Mouse (Mus musculus): Measurements from ENCODE around the gene Pgm2. TPM values are rescaled to one million over a fixed set of nuclear protein-coding genes. Genes with fewer than 3 reads are reported as not detected.

Pgm2 gene
- polyA plus RNA-seq, 1 experiment = 13.0 TPM

GRCm38 (mm10) chr5:64085405-64085804, 7.3 kb upstream of the Pgm2 start:
- Histone ChIP-seq H3K4me3 (no peak overlapping the region), H3ac (ENCODE audit: control insufficient read depth, insufficient read length) (no peak overlapping the region), H3K79me2 (ENCODE audit: control insufficient read depth, insufficient read depth) (no peaks in the 10 kb centered on the region), H3K4me2 (ENCODE audit: low read depth) (no peak overlapping the region), H3K36me3 (ENCODE audit: control insufficient read depth, insufficient read depth) (no peaks in the 10 kb centered on the region), H3K27me3 (ENCODE audit: control insufficient read depth, insufficient read depth, insufficient read length) (no peaks in the 10 kb centered on the region)
- TF ChIP-seq REST (IDR thresholded peaks at IDR 0.05; ENCODE audit: insufficient read depth, insufficient read length) = no peak
- no peak for TF ChIP-seq POLR2AphosphoS2 (IDR thresholded peaks at IDR 0.05; ENCODE audit: insufficient read length, low read depth)
- no peak for TF ChIP-seq SRF (IDR thresholded peaks at IDR 0.05; ENCODE audit: control insufficient read depth, insufficient read length, low read depth)
- TF ChIP-seq CEBPB (IDR thresholded peaks at IDR 0.05; ENCODE audit: insufficient read depth, poor library complexity, severe bottlenecking) = no peak
- TF ChIP-seq MYOG (IDR thresholded peaks at IDR 0.05; ENCODE audit: control insufficient read depth in 1 of 3, insufficient read depth in 1 of 3, insufficient read length in 2 of 3, low read depth in 2 of 3) = no peak
- TF ChIP-seq USF1 (IDR thresholded peaks at IDR 0.05; ENCODE audit: low read depth) = no peak
- no peak for TF ChIP-seq MYOD1 (IDR thresholded peaks at IDR 0.05; ENCODE audit: control insufficient read depth in 1 of 3, insufficient read length in 2 of 3, low read depth in 2 of 3)
- no peak for TF ChIP-seq POLR2A (IDR thresholded peaks at IDR 0.05; ENCODE audit: insufficient read length, low read depth)
- TF ChIP-seq MAX (IDR thresholded peaks at IDR 0.05; ENCODE audit: low read depth) = no peak
- TF ChIP-seq TCF12 (IDR thresholded peaks at IDR 0.05; ENCODE audit: insufficient read depth, poor library complexity, severe bottlenecking) = no peak
- TF ChIP-seq E2F4 (IDR thresholded peaks at IDR 0.05; ENCODE audit: insufficient read depth) = no peak
- TF ChIP-seq TCF3 (IDR thresholded peaks at IDR 0.05; ENCODE audit: insufficient read length, low read depth) = no peak

- Histone ChIP-seq H3K27me3 (ENCODE audit: control insufficient read depth, insufficient read depth, insufficient read length) (no peaks in the 10 kb centered on the region), H3K4me2 (ENCODE audit: low read depth) (no peak overlapping the region), H3ac (ENCODE audit: control insufficient read depth, insufficient read length) (no peak overlapping the region), H3K36me3 (ENCODE audit: control insufficient read depth, insufficient read depth) (no peaks in the 10 kb centered on the region), H3K4me3 (no peak overlapping the region), H3K79me2 (ENCODE audit: control insufficient read depth, insufficient read depth) (peaks cover 6% of the 10 kb centered on the region)
- TF ChIP-seq POLR2AphosphoS2 (IDR thresholded peaks at IDR 0.05; ENCODE audit: insufficient read length, low read depth) (no peak), TCF3 (IDR thresholded peaks at IDR 0.05; ENCODE audit: insufficient read length, low read depth) (no peak), MYOD1 (IDR thresholded peaks at IDR 0.05; ENCODE audit: control insufficient read depth in 1 of 3, insufficient read length in 2 of 3, low read depth in 2 of 3) (no peak), POLR2A (IDR thresholded peaks at IDR 0.05; ENCODE audit: insufficient read length, low read depth) (no peak), SRF (IDR thresholded peaks at IDR 0.05; ENCODE audit: control insufficient read depth, insufficient read length, low read depth) (no peak), REST (IDR thresholded peaks at IDR 0.05; ENCODE audit: insufficient read depth, insufficient read length) (no peak), USF1 (IDR thresholded peaks at IDR 0.05; ENCODE audit: low read depth) (no peak), E2F4 (IDR thresholded peaks at IDR 0.05; ENCODE audit: insufficient read depth) (no peak), MAX (IDR thresholded peaks at IDR 0.05; ENCODE audit: low read depth) (no peak), MYOG (IDR thresholded peaks at IDR 0.05; ENCODE audit: control insufficient read depth in 1 of 3, insufficient read depth in 1 of 3, insufficient read length in 2 of 3, low read depth in 2 of 3) (no peak), TCF12 (IDR thresholded peaks at IDR 0.05; ENCODE audit: insufficient read depth, poor library complexity, severe bottlenecking) (no peak)
Measured at GRCm38 (mm10) chr5:64088740-64089139, 4.0 kb upstream of the Pgm2 start.

- TF ChIP-seq TCF12 (IDR thresholded peaks at IDR 0.05; ENCODE audit: insufficient read depth, poor library complexity, severe bottlenecking) (no peak), MYOD1 (IDR thresholded peaks at IDR 0.05; ENCODE audit: control insufficient read depth in 1 of 3, insufficient read length in 2 of 3, low read depth in 2 of 3) (no peak), SRF (IDR thresholded peaks at IDR 0.05; ENCODE audit: control insufficient read depth, insufficient read length, low read depth) (no peak), REST (IDR thresholded peaks at IDR 0.05; ENCODE audit: insufficient read depth, insufficient read length) (no peak), CEBPB (IDR thresholded peaks at IDR 0.05; ENCODE audit: insufficient read depth, poor library complexity, severe bottlenecking) (no peak), POLR2AphosphoS2 (IDR thresholded peaks at IDR 0.05; ENCODE audit: insufficient read length, low read depth) (no peak), POLR2A (IDR thresholded peaks at IDR 0.05; ENCODE audit: insufficient read length, low read depth) (no peak), USF1 (IDR thresholded peaks at IDR 0.05; ENCODE audit: low read depth) (no peak), E2F4 (IDR thresholded peaks at IDR 0.05; ENCODE audit: insufficient read depth) (no peak), TCF3 (IDR thresholded peaks at IDR 0.05; ENCODE audit: insufficient read length, low read depth) (no peak), MAX (IDR thresholded peaks at IDR 0.05; ENCODE audit: low read depth) (no peak), MYOG (IDR thresholded peaks at IDR 0.05; ENCODE audit: control insufficient read depth in 1 of 3, insufficient read depth in 1 of 3, insufficient read length in 2 of 3, low read depth in 2 of 3) (no peak)
- peak overlapping the region; percentile 34 for H3ac ChIP-seq (ENCODE audit: control insufficient read depth, insufficient read length)
- peaks cover 33% of the 10 kb centered on the region for H3K79me2 ChIP-seq (ENCODE audit: control insufficient read depth, insufficient read depth)
- H3K4me3 ChIP-seq = peak overlapping the region; percentile 81
- no peaks in the 10 kb centered on the region for H3K27me3 ChIP-seq (ENCODE audit: control insufficient read depth, insufficient read depth, insufficient read length)
- peak overlapping the region; percentile 76 for H3K4me2 ChIP-seq (ENCODE audit: low read depth)
- H3K36me3 ChIP-seq (ENCODE audit: control insufficient read depth, insufficient read depth) = no peaks in the 10 kb centered on the region
Measured at GRCm38 (mm10) chr5:64093349-64093871, 660 bp downstream of the Pgm2 start.

GRCm38 (mm10) chr5:64095342-64095993, 2.7 kb downstream of the Pgm2 start:
- no peaks in the 10 kb centered on the region for H3K27me3 ChIP-seq (ENCODE audit: control insufficient read depth, insufficient read depth, insufficient read length)
- peaks cover 33% of the 10 kb centered on the region for H3K79me2 ChIP-seq (ENCODE audit: control insufficient read depth, insufficient read depth)
- no peak overlapping the region for H3ac ChIP-seq (ENCODE audit: control insufficient read depth, insufficient read length)
- no peaks in the 10 kb centered on the region for H3K36me3 ChIP-seq (ENCODE audit: control insufficient read depth, insufficient read depth)
- no peak overlapping the region for H3K4me3 ChIP-seq
- no peak for TF ChIP-seq USF1 (IDR thresholded peaks at IDR 0.05; ENCODE audit: low read depth)
- no peak for TF ChIP-seq POLR2A (IDR thresholded peaks at IDR 0.05; ENCODE audit: insufficient read length, low read depth)
- no peak for TF ChIP-seq MYOG (IDR thresholded peaks at IDR 0.05; ENCODE audit: control insufficient read depth in 1 of 3, insufficient read depth in 1 of 3, insufficient read length in 2 of 3, low read depth in 2 of 3)
- no peak for TF ChIP-seq E2F4 (IDR thresholded peaks at IDR 0.05; ENCODE audit: insufficient read depth)
- no peak for TF ChIP-seq MYOD1 (IDR thresholded peaks at IDR 0.05; ENCODE audit: control insufficient read depth in 1 of 3, insufficient read length in 2 of 3, low read depth in 2 of 3)
- TF ChIP-seq TCF12 (IDR thresholded peaks at IDR 0.05; ENCODE audit: insufficient read depth, poor library complexity, severe bottlenecking) = no peak
- H3K4me2 ChIP-seq (ENCODE audit: low read depth) = no peak overlapping the region
